Mouse (Mus musculus) forebrain, postnatal 0 days (tissue): ENCODE data around the gene Osr1. TPM values are rescaled to one million over a fixed set of nuclear protein-coding genes. Genes with fewer than 3 reads are reported as not detected.

Source experiments
- ATAC-seq: fragments of 200-750 bp; cut with Nextera tagmentation; 2 replicates; pipeline ENCODE4 v1.8.0; 2017; ENCODE audit warnings: mild to moderate bottlenecking, moderate library complexity
- DNase-seq: peaks from one replicate; pipeline ENCODE4 v3.0.0-alpha.2; 2015
- H3K27ac ChIP-seq: fragments of 300-500 bp; sonication (generic); 2 replicates; pipeline ENCODE4 v1.5.1; 2014; ENCODE audit warnings: low read depth, mild to moderate bottlenecking, antibody characterized with exemption, low read length, moderate library complexity, mixed read lengths
- H3K27me3 ChIP-seq: fragments of 300-500 bp; sonication (generic); 2 replicates; pipeline ENCODE4 v1.6.1; 2014; ENCODE audit warnings: mild to moderate bottlenecking, low read length, mixed read lengths; ENCODE audit not compliant: insufficient read depth
- H3K36me3 ChIP-seq: fragments of 300-500 bp; sonication (generic); 2 replicates; pipeline ENCODE4 v1.6.1; 2014; ENCODE audit warnings: mild to moderate bottlenecking, moderate library complexity; ENCODE audit not compliant: insufficient read depth
- H3K4me1 ChIP-seq: fragments of 300-500 bp; sonication (generic); 2 replicates; pipeline ENCODE4 v1.6.1; 2014; ENCODE audit warnings: antibody characterized with exemption; ENCODE audit not compliant: insufficient read depth
- H3K4me2 ChIP-seq: fragments of 300-500 bp; sonication (generic); 2 replicates; pipeline ENCODE4 v1.6.1; 2014; ENCODE audit warnings: low read depth, mild to moderate bottlenecking, moderate library complexity
- H3K4me3 ChIP-seq: fragments of 300-500 bp; sonication (generic); 2 replicates; pipeline ENCODE4 v1.5.1; 2014; ENCODE audit warnings: low read depth, low read length, mixed read lengths
- H3K9ac ChIP-seq: fragments of 300-500 bp; sonication (generic); 2 replicates; pipeline ENCODE4 v1.6.1; 2014; ENCODE audit warnings: mild to moderate bottlenecking
- H3K9me3 ChIP-seq: fragments of 300-500 bp; sonication (generic); 2 replicates; pipeline ENCODE4 v1.6.1; 2016; ENCODE audit warnings: low read length
- CTCF ChIP-seq: sonication (generic); IDR thresholded peaks from 2 replicates; pipeline ENCODE4 v1.5.1; 2016; ENCODE audit warnings: antibody characterized with exemption, control low read depth, low read depth
- WGBS: fragments of 180-500 bp; shearing (Covaris S2); extraction: QIAGEN DNeasy Blood & Tissue Kit; methylation state at CpG from one replicate; pipeline ENCODE4 v1.1.7; 2014; 5-methylcytosine and 5-hydroxymethylcytosine counted together
- polyA plus RNA-seq: library from polyadenylated mRNA; unstranded; fragments of >200 nt; fragmentation: Nextera tagmentation; extraction: Ambion mirVana; gene quantifications from 2 replicates; pipeline ENCODE4 v1.2.1, GENCODE M21; 2015
- total RNA-seq: library from RNA; depleted of rRNA; stranded (reverse); fragments of >200 nt; gene quantifications from 2 replicates; pipeline ENCODE4 v1.2.3, GENCODE M21; 2014

Osr1 gene
- total and polyA plus RNA-seq, 2 experiments from 2014 or later = 7.4 to 8.4 TPM

DNA sequence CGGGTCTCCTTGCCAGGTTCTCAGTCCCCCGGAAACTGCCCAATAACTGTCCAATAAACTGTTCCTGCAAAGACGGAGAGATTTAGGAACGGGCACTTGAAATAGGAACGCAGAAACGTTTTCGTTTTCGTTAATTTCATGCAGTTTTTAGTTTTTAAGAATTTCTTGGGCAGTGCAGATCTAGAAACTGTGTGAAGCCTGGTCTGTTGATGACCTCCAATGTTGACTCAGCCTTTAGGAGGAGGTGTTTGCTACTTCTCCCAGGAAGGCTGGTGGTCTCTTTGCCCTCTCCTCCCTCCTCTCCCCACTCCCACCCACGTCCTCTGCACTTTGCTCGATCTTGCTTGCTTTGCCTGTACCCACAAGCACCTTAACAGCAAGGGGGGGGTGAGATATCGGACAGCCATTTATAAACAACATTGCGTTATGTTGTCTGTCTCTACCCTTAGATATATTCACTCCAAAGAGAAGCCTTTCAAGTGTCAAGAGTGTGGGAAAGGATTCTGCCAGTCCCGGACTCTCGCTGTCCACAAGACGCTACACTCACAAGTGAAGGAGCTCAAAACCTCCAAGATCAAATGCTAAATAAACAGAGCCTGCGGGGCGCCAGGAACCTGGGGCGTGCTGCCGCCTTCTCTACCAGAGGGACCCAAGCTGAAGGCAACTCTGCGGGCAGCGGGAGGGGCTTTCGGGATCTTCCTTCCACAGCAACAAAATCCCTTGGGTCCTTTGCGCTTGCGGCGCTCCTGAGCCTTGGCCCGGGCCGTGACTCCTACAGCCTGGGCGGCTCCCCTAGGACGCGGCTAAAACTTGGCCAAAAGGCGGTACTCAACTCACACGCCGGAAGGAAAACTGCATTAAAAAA, 10.4 kb downstream of the Osr1 start:
- 2% methylated on average over 33 of the region's 33 CpGs for WGBS
- Histone ChIP-seq H3K9me3 (no peaks in the 10 kb centered on the region), H3K27ac (no peak overlapping the region), H3K4me2 (no peak overlapping the region), H3K9ac (no peak overlapping the region), H3K27me3 (peaks cover 71% of the 10 kb centered on the region), H3K4me3 (no peak overlapping the region), H3K36me3 (no peaks in the 10 kb centered on the region), H3K4me1 (no peaks in the 10 kb centered on the region)
- peak; percentile 49 for DNase-seq
- no peak for ATAC-seq
- no peak for TF ChIP-seq CTCF

DNA sequence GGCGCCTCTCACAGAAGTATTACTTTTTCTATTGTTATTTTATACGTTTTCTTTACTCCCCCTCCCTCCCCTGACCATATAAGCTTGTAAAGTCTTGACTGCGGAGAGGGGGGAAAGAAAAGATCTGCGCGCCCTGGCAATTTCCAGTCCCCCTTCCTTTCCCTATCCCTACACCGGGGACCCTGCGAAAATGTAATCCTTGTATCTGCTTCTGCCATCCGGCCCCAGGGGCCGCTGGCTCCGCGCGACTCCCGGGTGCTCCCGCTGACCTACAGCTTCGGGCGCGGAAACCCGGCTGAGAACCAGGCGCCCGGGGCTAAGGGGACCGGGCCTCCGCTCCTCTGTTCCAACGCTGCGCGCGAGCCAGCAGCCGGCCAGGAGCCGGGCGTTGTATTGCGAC, 11.1 kb downstream of the Osr1 start:
- ATAC-seq = no peak

DNA sequence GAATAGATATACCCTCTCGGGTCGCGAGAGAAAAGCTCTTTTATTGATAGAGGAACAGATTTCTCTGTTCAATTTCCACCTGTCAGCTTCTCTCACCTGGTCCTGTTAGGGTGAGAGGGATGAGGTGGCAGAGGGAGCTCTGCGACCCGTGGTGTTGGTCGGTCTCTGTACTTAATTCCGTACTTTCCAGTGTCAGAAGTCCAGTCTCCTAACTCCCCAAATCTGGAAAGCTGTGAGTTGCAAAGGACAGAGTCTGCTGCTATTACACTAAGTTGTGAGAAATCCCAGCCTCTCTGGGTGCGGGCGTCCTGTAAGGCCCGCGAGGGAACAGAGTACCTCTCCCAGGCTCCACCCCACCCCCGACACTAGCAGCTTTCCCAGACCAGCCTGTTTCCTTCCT, 11.6 kb downstream of the Osr1 start:
- no peaks in the 10 kb centered on the region for H3K4me1 ChIP-seq
- no peak overlapping the region for H3K4me3 ChIP-seq
- no peak for ATAC-seq
- DNase-seq = no peak
- H3K27me3 ChIP-seq = peaks cover 63% of the 10 kb centered on the region
- no peaks in the 10 kb centered on the region for H3K36me3 ChIP-seq
- no peak overlapping the region for H3K9ac ChIP-seq
- WGBS = under 1% methylated on average over 12 of the region's 12 CpGs
- no peak overlapping the region for H3K4me2 ChIP-seq
- no peak for TF ChIP-seq CTCF
- no peak overlapping the region for H3K27ac ChIP-seq
- H3K9me3 ChIP-seq = no peaks in the 10 kb centered on the region

More for the DNA sequence above, 11.1 kb downstream of the Osr1 start:
- Histone ChIP-seq H3K4me1 (no peaks in the 10 kb centered on the region), H3K9me3 (no peaks in the 10 kb centered on the region), H3K4me3 (no peak overlapping the region), H3K27ac (no peak overlapping the region), H3K4me2 (no peak overlapping the region), H3K36me3 (no peaks in the 10 kb centered on the region), H3K9ac (no peak overlapping the region), H3K27me3 (peaks cover 67% of the 10 kb centered on the region)
- under 1% methylated on average over 30 of the region's 30 CpGs for WGBS
- no peak for DNase-seq
- no peak for TF ChIP-seq CTCF

DNA sequence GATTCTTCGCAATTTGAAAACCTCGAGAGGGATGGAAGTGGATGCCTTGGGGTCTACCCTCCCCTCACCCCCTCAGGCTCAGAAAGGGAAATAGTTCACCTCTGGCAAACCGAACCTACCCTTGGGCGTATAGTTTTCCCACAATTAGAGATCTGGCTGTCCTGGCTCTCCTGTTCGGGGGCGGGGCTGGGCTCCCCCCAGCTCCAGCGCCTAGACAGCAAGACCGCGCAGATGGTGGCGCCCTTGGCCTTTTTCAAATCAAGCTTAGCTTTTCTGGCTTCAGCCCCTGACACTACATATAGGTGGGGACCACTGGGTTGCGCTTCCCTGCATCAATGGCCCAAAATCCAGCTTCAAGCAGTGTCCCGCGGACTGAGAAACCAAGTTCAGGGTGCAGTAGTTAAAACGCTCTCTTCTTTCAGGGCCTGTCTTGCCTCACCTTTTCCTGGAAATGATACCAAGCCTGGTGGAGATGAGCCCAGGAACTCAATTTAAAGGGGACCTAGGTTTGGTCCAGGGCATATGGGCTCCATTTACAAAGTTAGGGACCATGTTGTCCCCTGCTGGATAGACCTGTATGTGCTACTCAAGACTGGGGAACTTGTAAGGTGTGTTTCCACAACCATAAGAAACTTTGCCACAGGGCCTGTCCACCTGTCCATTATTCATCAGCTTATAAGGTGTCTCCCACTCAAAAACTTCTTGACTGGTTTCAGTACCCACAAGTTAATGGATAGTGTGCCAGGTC, 12.5 kb downstream of the Osr1 start:
- no peak overlapping the region for H3K27ac ChIP-seq
- no peak overlapping the region for H3K9ac ChIP-seq
- DNase-seq (no peak), ATAC-seq (no peak)
- H3K4me3 ChIP-seq = no peak overlapping the region
- H3K36me3 ChIP-seq = no peaks in the 10 kb centered on the region
- WGBS = 2% methylated on average over 14 of the region's 14 CpGs
- H3K4me2 ChIP-seq = no peak overlapping the region
- peak; percentile 23; the same call in 1 of the 2 replicates for TF ChIP-seq CTCF
- H3K9me3 ChIP-seq = no peaks in the 10 kb centered on the region
- peaks cover 54% of the 10 kb centered on the region for H3K27me3 ChIP-seq
- no peaks in the 10 kb centered on the region for H3K4me1 ChIP-seq

DNA sequence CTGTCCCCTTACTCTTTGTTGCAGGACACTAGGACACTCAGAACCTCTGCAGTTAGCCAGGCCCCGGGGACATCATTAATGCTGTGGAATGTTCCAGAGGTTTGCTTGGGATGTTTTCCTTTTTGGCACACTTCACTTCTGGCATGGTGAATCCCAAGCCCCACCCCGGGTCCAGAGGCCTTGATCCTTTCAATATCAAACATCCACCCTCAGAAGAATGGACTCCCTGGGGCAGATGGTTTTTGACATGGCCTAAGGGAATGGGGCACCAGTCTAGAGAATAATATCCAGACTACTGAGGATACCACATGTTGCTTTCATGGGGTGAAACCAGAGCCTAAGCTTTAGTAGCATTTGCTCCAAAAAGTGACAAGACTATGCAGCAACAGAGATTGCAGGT, 13.5 kb downstream of the Osr1 start:
- Histone ChIP-seq H3K4me2 (no peak overlapping the region), H3K4me1 (no peaks in the 10 kb centered on the region), H3K9me3 (no peaks in the 10 kb centered on the region), H3K9ac (no peak overlapping the region), H3K27ac (no peak overlapping the region), H3K36me3 (no peaks in the 10 kb centered on the region), H3K4me3 (no peak overlapping the region), H3K27me3 (peaks cover 44% of the 10 kb centered on the region)
- 25% methylated on average over 2 of the region's 2 CpGs for WGBS
- TF ChIP-seq CTCF = no peak
- DNase-seq (no peak), ATAC-seq (no peak)

DNA sequence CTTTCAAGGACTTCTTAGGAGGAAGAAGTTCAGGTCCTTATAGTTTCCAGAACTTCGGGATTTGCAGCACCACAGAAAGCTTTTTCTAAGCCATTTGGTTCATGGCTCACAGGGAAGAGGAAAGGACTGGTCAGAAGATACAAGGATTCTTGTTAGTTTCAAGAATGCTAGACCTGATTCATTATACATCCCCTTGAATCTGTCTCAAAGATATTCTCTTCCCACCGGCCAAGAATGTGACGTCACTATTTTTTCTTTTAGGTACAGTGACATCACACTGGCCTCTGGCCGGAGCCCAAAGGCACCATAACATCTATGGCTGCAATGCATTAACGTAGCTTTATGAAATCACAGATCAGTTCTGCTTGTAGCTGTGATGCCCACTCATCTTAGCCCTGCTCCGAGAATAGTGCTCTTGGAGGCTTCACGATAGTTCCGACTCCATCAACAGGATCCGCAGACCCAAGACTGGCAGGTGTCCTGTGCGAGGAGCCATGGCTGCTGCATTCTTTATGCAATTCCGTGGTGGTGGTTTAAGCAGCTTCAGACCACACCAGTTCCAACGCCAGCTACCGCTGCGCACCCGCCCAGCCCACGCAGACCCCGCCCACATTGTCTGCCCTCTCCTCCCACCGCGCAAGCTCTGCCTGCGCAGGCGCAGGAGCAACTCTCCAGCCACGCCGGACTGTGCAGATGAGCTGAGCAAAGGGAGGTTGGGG, 14.6 kb downstream of the Osr1 start:
- peak overlapping the region; percentile 49; the same call in 1 of the 2 replicates for H3K9ac ChIP-seq
- no peaks in the 10 kb centered on the region for H3K9me3 ChIP-seq
- ATAC-seq (peak; percentile 91), DNase-seq (peak; percentile 77)
- peak overlapping the region; percentile 79 for H3K4me2 ChIP-seq
- H3K36me3 ChIP-seq = no peaks in the 10 kb centered on the region
- no peak overlapping the region for H3K27ac ChIP-seq
- H3K4me1 ChIP-seq = no peaks in the 10 kb centered on the region
- TF ChIP-seq CTCF = no peak
- peak overlapping the region; percentile 47 for H3K4me3 ChIP-seq
- peaks cover 33% of the 10 kb centered on the region for H3K27me3 ChIP-seq
- WGBS = under 1% methylated on average over 23 of the region's 23 CpGs

DNA sequence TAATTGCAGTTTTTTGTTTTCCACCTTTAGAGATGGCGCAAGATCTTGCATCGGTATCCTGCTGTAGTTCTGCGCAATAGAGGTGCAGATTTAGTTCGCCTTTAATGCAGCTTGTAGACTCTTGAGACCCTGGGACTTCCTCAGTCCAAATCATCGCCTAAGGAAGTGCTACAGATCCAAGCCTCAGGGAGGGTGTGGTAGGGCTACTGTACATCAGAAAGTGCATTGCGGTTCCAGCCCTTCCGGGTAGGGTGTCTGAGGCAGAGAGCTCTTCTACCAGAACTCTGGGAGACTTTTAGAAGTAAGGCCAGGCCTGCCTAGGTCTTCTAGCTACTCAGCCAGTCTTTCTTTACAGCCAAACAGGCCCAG, 15.2 kb downstream of the Osr1 start:
- Histone ChIP-seq H3K9me3 (no peaks in the 10 kb centered on the region), H3K9ac (peak overlapping the region; percentile 49; the same call in 1 of the 2 replicates), H3K4me3 (peak overlapping the region; percentile 47), H3K27ac (no peak overlapping the region), H3K36me3 (no peaks in the 10 kb centered on the region), H3K27me3 (peaks cover 27% of the 10 kb centered on the region), H3K4me2 (peak overlapping the region; percentile 79), H3K4me1 (no peaks in the 10 kb centered on the region)
- DNase-seq (no peak), ATAC-seq (peak; percentile 35)
- 3% methylated on average over 7 of the region's 7 CpGs for WGBS
- TF ChIP-seq CTCF = no peak
